Mouse (Mus musculus) forebrain, embryonic 12.5 days (tissue): ENCODE measurements at regions not wholly inside any gene's neighbourhood (a gene's known extent, or its start where the extent isn't known, plus 50 kb on each side); places are given as distances from the start of the nearest gene placed in this dataset.

ENCODE experiments used
- ATAC-seq: fragments of 200-750 bp; cut with Nextera tagmentation; 2 replicates; pipeline ENCODE4 v1.8.0; 2017; ENCODE audit warnings: moderate TSS enrichment; ENCODE audit not compliant: low FRiP score
- H3K27ac ChIP-seq: fragments of 300-500 bp; sonication (generic); 2 replicates; pipeline ENCODE4 v1.5.1; 2016; ENCODE audit warnings: mild to moderate bottlenecking
- H3K27me3 ChIP-seq: fragments of 300-500 bp; sonication (generic); 2 replicates; pipeline ENCODE4 v1.6.1; 2016; ENCODE audit warnings: mild to moderate bottlenecking
- H3K36me3 ChIP-seq: fragments of 300-500 bp; sonication (generic); replicated peaks from 2 replicates; pipeline ENCODE4 v1.6.1; 2016; ENCODE audit warnings: mild to moderate bottlenecking
- H3K4me1 ChIP-seq: fragments of 300-500 bp; sonication (generic); 2 replicates; pipeline ENCODE4 v1.6.1; 2016
- H3K4me2 ChIP-seq: fragments of 300-500 bp; sonication (generic); 2 replicates; pipeline ENCODE4 v1.6.1; 2016; ENCODE audit warnings: mild to moderate bottlenecking, moderate library complexity
- H3K4me3 ChIP-seq: fragments of 300-500 bp; sonication (generic); replicated peaks from 2 replicates; pipeline ENCODE4 v1.5.1; 2016; ENCODE audit warnings: mild to moderate bottlenecking
- H3K9ac ChIP-seq: fragments of 300-500 bp; sonication (generic); 2 replicates; pipeline ENCODE4 v1.6.1; 2016; ENCODE audit warnings: mild to moderate bottlenecking
- H3K9me3 ChIP-seq: fragments of 300-500 bp; sonication (generic); 2 replicates; pipeline ENCODE4 v1.6.1; 2016
- WGBS: fragments of 180-500 bp; shearing (Covaris S2); methylation state at CpG from one replicate; pipeline ENCODE4 v1.1.7; 2016; 5-methylcytosine and 5-hydroxymethylcytosine counted together

GRCm38 (mm10) chr9:30552721-30553120 lies 125.8 kb downstream of the Snx19 start:
- Histone ChIP-seq H3K4me2 (no peak overlapping the region), H3K27ac (no peak overlapping the region), H3K36me3 (no peaks in the 10 kb centered on the region), H3K4me3 (no peak overlapping the region), H3K9ac (no peak overlapping the region), H3K9me3 (no peaks in the 10 kb centered on the region), H3K27me3 (no peaks in the 10 kb centered on the region), H3K4me1 (no peaks in the 10 kb centered on the region)
- 89% methylated on average over 8 of the region's 8 CpGs for WGBS
- ATAC-seq, result no peak

GRCm38 (mm10) chr9:30549892-30550515 lies 123.1 kb downstream of the Snx19 start:
- H3K36me3 ChIP-seq, result no peaks in the 10 kb centered on the region
- no peaks in the 10 kb centered on the region for H3K27me3 ChIP-seq
- H3K27ac ChIP-seq, result no peak overlapping the region
- 84% methylated on average over 5 of the region's 5 CpGs for WGBS
- H3K9ac ChIP-seq, result no peak overlapping the region
- no peak for ATAC-seq
- H3K4me1 ChIP-seq, result no peaks in the 10 kb centered on the region
- H3K4me3 ChIP-seq, result no peak overlapping the region
- H3K9me3 ChIP-seq, result no peaks in the 10 kb centered on the region
- no peak overlapping the region for H3K4me2 ChIP-seq

DNA sequence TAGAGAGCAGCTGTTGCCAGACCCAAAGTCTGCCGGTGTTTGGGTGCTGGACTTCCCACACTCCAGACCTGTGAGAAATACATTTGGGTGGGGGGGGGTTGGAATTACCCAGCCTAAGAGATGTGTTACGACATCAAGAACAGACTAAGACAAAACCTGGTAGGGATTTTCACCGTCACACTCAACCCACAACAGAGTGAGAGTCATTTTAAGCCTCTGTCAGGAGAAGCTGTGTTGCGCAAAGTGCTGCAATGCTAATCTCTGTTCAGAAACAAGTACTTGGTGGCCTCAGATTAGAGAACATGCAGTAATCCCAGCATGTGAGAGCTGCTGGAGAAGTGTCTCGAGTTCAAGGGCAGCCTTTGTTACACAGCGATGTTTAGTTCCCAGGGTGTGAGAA lies 113.0 kb downstream of the Snx19 start:
- no peaks in the 10 kb centered on the region for H3K36me3 ChIP-seq
- WGBS, result 91% methylated on average over 6 of the region's 6 CpGs
- ATAC-seq, result no peak

GRCm38 (mm10) chr9:30536508-30537100 lies 109.7 kb downstream of the Snx19 start:
- no peak overlapping the region for H3K4me2 ChIP-seq
- ATAC-seq, result no peak
- no peaks in the 10 kb centered on the region for H3K27me3 ChIP-seq
- WGBS, result 64% methylated on average over 8 of the region's 8 CpGs
- H3K36me3 ChIP-seq, result no peaks in the 10 kb centered on the region
- H3K9me3 ChIP-seq, result no peaks in the 10 kb centered on the region
- no peak overlapping the region for H3K27ac ChIP-seq
- peaks cover 20% of the 10 kb centered on the region for H3K4me1 ChIP-seq
- H3K9ac ChIP-seq, result no peak overlapping the region
- no peak overlapping the region for H3K4me3 ChIP-seq

More for the DNA sequence above, 113.0 kb downstream of the Snx19 start:
- Histone ChIP-seq H3K4me3 (no peak overlapping the region), H3K4me1 (peaks cover 2% of the 10 kb centered on the region; the same call in 1 of the 2 replicates), H3K9me3 (no peaks in the 10 kb centered on the region), H3K9ac (no peak overlapping the region), H3K27me3 (no peaks in the 10 kb centered on the region), H3K27ac (no peak overlapping the region), H3K4me2 (no peak overlapping the region)

DNA sequence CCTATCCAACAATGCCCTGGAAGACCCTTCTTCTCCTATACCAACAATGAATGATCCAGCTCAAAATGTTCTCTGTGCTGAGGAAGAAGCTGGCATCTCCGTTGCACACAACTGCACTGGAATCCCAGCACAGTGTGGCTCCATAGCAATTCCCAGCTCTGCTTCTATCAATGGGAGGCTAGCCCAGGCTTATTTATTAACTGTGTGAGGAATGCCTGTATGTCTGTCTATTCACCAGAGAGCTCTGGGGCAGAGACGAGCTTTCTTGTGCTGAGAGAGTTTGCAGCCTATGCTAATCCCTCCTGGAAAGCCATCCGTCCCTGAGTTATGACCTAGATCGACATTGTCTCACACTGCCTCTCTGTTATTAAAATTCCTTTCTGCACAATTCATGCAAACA lies 108.1 kb downstream of the Snx19 start:
- Histone ChIP-seq H3K36me3 (no peaks in the 10 kb centered on the region), H3K4me1 (peaks cover 20% of the 10 kb centered on the region), H3K27ac (no peak overlapping the region), H3K27me3 (no peaks in the 10 kb centered on the region), H3K4me2 (no peak overlapping the region), H3K9me3 (no peaks in the 10 kb centered on the region), H3K4me3 (no peak overlapping the region), H3K9ac (no peak overlapping the region)
- ATAC-seq, result no peak
- WGBS, result 63% methylated on average over 4 of the region's 4 CpGs

GRCm38 (mm10) chr9:30533780-30534343 lies 107.0 kb downstream of the Snx19 start:
- 50% methylated on average over 11 of the region's 11 CpGs for WGBS
- Histone ChIP-seq H3K27me3 (no peaks in the 10 kb centered on the region), H3K36me3 (no peaks in the 10 kb centered on the region), H3K9me3 (no peaks in the 10 kb centered on the region), H3K27ac (peak overlapping the region; percentile 33), H3K4me3 (no peak overlapping the region), H3K9ac (no peak overlapping the region), H3K4me1 (peaks cover 20% of the 10 kb centered on the region), H3K4me2 (peak overlapping the region; percentile 19)
- ATAC-seq, result peak; percentile 67; the same call in 1 of the 2 replicates

DNA sequence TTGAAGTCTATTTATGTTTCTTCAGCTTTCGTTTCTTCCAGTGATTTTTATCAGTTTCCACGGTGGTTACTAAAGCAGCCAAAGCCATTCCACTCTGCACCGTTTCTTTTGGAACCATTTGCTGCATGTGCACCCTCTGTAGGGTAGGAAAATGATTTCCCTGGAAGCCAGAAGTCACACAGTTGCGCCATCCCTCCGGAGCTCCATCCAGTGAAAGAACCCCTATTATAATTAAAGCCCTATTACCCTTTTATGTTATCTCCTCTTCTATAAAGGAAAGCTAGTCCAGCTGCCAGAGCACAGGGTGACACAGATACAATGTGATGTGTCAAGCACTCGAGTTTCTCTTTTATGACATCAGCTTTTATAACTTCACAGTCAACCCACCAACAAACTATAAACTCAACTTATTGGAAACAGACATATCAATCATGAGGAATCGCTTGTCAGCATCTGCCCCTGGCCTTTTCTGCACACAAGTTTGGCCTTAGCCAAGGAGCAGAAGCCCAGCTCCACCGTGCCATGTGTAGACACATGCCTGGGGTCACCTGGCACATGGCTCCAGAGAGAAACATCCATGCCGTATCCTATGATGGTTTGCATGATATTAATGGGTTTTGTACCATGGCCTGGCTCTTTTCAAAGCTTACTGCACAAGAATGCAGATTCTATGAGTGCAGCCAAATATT lies 106.3 kb downstream of the Snx19 start:
- Histone ChIP-seq H3K9ac (no peak overlapping the region), H3K9me3 (no peaks in the 10 kb centered on the region), H3K4me3 (no peak overlapping the region), H3K36me3 (no peaks in the 10 kb centered on the region), H3K27me3 (no peaks in the 10 kb centered on the region), H3K4me2 (no peak overlapping the region), H3K27ac (peak overlapping the region; percentile 33; the same call in 1 of the 2 replicates), H3K4me1 (peaks cover 20% of the 10 kb centered on the region)
- ATAC-seq, result no peak
- WGBS, result 75% methylated on average over 9 of the region's 9 CpGs

DNA sequence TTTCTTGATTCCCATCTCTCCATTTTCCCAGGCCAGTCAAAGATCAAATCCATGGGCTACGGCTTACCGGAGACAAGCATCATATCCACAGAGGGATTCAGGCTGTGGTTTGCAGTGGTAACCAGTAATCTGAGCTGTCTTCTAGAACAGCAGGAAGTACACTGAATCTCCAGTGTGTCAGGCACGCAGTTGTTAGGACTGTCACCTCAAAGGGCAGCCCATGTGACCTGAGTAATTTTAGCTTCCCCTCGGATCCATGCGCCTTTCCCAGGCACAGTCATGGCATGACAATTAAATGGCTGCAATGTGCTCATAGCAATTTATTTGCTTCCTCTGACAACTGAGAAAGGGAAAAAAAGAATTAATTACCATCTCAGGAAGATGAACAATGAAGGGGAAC lies 98.2 kb downstream of the Snx19 start:
- no peak for ATAC-seq
- Histone ChIP-seq H3K4me3 (no peak overlapping the region), H3K27ac (no peak overlapping the region), H3K4me1 (0 out of 2 replicates have a peak, but pooled peaks cover 7% of the 10 kb centered on the region), H3K4me2 (no peak overlapping the region), H3K9ac (no peak overlapping the region), H3K27me3 (no peaks in the 10 kb centered on the region), H3K36me3 (no peaks in the 10 kb centered on the region), H3K9me3 (no peaks in the 10 kb centered on the region)
- 74% methylated on average over 5 of the region's 5 CpGs for WGBS

- H3K36me3 ChIP-seq, result no peaks in the 10 kb centered on the region
- 0 out of 2 replicates have a peak, but pooled peaks cover 7% of the 10 kb centered on the region for H3K4me1 ChIP-seq
- H3K4me3 ChIP-seq, result no peak overlapping the region
- ATAC-seq, result no peak
- 86% methylated on average over 6 of the region's 6 CpGs for WGBS
- no peak overlapping the region for H3K27ac ChIP-seq
- no peaks in the 10 kb centered on the region for H3K9me3 ChIP-seq
- H3K27me3 ChIP-seq, result no peaks in the 10 kb centered on the region
- no peak overlapping the region for H3K9ac ChIP-seq
- H3K4me2 ChIP-seq, result no peak overlapping the region
These were observed 97.6 kb downstream of the Snx19 start for GRCm38 (mm10) chr9:30524401-30525066.

- Histone ChIP-seq H3K9me3 (no peaks in the 10 kb centered on the region), H3K9ac (no peak overlapping the region), H3K4me1 (0 out of 2 replicates have a peak, but pooled peaks cover 7% of the 10 kb centered on the region), H3K27me3 (no peaks in the 10 kb centered on the region), H3K4me2 (no peak overlapping the region), H3K4me3 (no peak overlapping the region), H3K36me3 (no peaks in the 10 kb centered on the region), H3K27ac (no peak overlapping the region)
- 89% methylated on average over 2 of the region's 2 CpGs for WGBS
- no peak for ATAC-seq
These were observed 96.9 kb downstream of the Snx19 start for GRCm38 (mm10) chr9:30523852-30524251.

- Histone ChIP-seq H3K36me3 (no peaks in the 10 kb centered on the region), H3K4me1 (0 out of 2 replicates have a peak, but pooled peaks cover 7% of the 10 kb centered on the region), H3K9ac (no peak overlapping the region), H3K27me3 (no peaks in the 10 kb centered on the region), H3K27ac (no peak overlapping the region), H3K4me3 (no peak overlapping the region), H3K4me2 (no peak overlapping the region), H3K9me3 (no peaks in the 10 kb centered on the region)
- WGBS, result 78% methylated on average over 10 of the region's 10 CpGs
- no peak for ATAC-seq
These were observed 95.9 kb downstream of the Snx19 start for GRCm38 (mm10) chr9:30522595-30523350.
